Mouse (Mus musculus) thymus, postnatal 25 days (tissue): ENCODE data around the gene Tcerg1l.

Experiments
- DNase-seq: peaks from one replicate; pipeline ENCODE4 v3.0.0; 2022

The Tcerg1l gene

DNA sequence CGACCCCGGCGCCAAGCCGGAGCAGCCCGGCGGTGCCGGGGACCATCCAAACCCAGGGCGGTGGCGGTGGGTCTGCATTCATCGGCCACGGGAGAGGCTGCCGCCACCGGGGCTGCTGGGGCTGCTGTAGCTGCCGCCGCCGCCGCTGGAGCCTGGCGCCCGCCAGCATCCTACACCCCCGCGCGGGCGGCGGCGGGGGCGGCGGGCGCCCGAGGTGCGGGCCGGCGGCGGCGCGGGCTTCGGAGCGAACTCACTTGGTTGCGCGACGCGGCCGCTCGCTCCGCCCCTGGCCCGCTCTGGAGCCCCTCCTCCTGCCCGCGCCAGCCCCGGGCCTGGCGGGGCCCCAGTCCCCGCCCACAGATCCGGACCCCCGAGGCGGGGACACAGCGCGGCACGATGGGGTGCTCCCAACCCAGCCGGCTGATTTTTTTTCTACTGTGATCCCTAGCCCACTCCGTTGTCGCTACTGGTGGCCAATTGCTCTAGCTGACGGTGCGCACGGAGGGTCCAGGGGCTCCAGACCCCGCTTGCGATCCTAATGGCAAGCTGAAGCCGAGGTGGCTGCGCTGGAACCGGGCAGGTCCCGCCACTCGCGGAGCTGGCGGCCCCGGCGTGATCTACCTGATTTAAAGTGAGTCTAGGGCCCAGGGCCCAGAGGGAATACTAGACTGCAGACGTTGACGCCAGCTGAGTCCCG is at the start of gene Tcerg1l:
Tcerg1l (minus strand) TSS at position 246 of the 697 bp plus-strand sequence.
- no peak for DNase-seq

DNA sequence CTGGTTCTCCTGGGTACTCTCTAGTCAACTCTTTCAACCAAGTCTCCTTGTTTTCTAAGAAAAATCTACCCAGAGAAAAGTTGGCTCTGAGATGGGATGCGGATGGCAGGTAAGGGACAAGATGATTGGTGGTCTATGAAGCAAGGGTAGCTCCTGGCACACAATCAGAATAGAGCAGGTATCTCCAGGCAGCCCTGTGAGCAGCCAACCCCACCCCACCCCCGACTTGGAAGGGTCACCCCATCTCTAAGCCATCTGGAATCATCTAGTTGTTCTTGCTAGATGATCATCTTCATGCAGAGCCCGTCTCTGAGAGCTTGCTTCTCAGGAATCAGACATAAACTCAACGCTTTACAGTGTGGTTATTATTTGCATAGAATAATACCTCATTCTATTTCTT is 44.6 kb upstream of the Tcerg1l start:
- DNase-seq, result no peak

DNA sequence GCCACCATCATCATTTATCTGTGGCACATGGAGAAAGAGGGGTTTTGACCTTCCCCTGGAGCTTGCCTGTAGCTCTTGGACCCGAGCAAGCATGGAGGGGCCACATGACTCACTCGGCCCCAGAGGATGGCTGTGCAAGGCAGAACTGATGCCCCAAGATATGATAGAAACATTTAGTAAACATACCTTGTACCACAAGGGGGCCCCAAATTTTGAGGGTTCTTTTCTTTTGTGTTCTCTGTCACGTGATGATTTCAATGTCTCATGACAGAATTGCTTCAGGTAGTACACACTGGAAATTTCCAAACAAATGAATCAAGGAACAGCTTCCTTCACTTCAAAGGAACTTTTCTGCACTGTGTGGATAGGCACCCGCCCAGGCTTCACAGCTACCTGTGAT is 35.0 kb upstream of the Tcerg1l start:
- DNase-seq, result no peak

DNA sequence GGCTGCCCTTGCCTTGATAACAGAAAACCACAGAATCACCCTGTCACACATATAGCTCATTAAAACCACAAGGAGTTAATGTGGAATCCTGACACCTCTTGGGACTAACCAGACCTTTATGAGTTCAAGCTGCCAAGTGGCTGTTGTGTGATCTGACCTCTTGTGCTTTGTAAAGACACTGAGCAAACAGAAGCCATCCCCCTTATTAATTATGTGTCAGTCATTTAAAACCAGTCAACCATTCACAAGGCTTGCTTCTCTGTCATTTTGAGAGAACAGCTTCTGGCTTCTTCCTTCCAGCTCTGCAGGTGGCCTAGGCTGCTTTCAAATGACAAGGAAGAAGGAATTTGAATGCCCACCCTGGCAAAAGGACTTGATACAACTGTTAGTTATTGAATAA is 33.9 kb upstream of the Tcerg1l start:
- DNase-seq, result no peak

DNA sequence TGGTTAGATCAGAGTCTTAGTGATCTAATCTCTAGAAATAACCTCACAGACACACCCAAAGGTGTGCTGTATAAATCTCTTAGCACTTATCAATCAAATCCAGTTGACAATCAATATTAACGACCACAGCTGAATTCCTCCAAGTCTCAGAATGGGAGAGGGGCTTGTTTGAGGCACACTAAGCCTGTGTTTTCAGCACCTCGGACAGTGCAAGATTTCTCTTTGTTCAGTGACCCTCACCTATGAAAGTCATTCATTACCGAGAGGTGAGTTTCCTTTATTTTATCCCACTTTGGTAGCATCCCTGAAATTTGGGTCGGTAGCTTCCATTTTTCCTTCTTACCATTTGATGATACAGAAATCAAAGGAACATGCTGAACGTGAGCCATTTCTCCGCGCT is 32.4 kb upstream of the Tcerg1l start:
- no peak for DNase-seq

DNA sequence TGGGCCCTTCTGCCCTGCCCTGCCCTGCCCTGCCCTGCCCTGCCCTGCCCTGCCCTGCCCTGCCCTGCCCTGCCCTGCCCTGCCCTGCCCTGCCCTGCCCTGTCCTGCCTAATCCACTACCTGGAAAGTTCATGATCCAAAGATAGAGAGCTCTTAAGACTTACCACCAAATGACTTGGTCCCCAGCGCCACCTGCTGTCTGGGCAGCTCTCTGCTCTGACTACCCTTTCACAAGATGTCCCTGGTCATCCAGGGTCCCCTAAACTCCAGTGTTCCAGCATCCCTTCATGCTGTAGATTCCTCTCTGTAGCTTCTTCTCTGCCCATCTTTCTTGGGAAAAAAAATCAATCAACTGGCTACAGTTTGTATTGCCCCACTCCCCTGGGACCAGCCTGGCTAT is 31.3 kb upstream of the Tcerg1l start:
- DNase-seq, result no peak

DNA sequence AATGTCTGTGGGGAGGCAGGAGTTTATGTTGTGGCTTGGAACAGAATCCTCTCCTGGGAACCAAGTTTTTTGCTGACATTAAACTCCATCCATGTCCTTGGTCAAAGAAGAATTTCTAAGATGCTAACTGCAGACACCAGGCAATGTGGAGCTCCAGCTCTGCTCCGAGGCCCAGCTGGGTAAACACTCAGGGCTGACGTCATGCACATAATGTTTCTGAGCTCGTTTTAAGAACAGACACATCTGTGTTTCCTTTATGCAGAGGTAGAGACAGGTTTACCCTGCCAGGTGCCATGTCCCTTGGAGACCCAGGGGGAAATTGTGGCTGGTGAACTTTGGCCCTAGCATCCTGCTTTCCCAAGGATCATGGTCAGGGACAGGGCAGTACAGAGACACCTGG is 29.9 kb upstream of the Tcerg1l start:
- no peak for DNase-seq

DNA sequence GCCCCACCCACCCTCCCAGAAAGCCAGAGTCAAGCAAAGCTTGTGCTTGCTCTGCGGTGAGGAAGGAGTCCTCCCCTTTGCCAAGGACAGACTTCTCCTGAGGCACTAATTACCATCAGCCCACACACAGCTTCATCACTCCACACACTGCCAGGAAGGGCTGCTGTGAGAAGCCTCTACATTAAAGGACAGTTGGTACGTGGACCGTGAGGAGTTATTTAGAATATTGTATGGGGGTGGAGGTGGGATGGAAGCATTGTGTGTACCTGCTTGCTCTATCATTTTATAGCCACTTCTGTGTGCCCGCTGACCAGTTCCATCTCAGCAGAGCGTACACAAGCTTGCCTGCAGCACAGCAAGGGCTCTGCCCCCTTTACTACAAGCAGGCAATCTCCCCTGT is 16.0 kb upstream of the Tcerg1l start:
- DNase-seq, result no peak

DNA sequence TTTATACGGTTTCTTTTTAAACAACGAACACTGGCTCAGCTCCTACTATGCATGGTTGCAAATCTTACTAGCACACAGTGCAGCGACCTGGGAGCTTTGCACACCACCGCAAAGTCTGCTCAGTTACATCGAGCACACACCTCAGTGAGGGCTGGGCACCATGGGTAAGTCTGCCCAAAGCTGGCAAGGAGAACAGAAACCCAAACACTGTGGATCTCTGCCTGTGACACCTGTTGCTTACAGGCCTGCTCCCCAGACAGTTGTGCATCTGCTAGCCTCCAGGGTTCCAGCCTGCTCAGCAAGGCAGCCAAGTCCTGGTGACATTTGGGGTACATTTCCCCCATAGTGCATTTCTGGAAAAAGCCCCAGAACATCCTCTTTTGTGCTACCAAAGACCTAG is 4.1 kb upstream of the Tcerg1l start:
- no peak for DNase-seq

DNA sequence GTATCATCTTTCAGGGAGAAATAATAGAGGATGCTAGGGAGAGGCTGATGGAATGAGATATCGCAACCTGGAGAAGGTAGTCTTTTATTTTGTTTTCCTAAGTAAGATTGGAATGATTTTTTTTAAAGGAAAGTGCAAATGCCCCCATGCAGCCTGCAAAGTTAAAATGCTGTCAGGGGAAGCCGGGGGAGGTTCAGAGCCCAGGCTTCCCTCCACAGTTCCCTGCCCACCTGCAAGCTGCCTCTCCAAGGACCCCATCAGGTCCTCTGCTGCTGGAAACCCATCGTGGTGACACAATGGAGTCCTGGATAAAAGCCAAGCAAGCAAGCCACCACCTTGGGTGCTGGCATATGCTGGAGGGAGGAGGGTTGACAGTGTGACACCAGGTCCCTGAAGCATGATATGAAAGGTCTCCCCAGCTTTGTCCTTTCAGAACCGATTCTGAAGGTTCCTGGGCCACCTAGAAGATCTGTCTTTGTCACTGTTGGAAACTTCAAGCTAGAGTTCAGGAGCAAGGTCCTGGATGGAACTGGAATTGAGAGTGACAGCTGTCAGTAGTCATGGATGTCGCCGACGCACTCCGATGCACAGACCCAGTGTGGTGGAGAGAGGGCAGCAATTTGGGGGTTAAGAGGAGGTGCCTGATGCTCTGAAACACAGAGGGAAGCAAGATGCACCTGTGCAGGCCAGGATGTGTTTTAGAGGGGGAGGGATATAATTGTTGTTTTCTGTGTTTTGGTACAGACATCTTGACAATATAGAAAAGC is 3.2 kb upstream of the Tcerg1l start:
- DNase-seq, result no peak

DNA sequence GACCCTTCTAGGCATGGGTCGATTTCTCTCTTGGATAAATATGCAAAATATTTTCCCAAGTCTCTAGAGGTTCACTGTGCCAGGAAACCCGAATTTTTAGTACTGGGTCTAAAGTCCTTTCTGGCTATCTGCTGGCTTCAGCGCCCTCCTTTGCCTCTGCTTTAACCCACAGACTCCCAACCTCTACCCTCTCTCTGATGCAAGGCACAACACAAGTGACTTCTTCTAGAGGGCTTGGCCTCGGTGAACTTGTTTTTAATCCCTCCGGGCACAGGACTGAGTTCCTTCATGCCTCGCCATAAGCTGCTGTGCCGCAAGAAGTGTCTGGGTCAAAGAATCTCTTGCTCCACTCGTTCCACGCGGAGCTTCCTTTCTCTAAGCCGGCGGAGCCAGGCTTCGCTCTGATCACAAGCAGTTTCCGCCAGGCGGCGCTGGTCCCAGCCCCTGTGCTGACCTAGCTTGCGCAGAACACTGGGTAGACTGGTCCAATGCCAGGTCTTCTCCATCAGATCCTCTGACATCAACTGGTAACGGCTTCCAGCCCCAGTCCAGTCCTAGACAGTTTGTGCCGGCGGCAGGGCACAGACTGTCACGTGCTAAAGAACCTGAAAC is 758 bp upstream of the Tcerg1l start:
- DNase-seq, result no peak

DNA sequence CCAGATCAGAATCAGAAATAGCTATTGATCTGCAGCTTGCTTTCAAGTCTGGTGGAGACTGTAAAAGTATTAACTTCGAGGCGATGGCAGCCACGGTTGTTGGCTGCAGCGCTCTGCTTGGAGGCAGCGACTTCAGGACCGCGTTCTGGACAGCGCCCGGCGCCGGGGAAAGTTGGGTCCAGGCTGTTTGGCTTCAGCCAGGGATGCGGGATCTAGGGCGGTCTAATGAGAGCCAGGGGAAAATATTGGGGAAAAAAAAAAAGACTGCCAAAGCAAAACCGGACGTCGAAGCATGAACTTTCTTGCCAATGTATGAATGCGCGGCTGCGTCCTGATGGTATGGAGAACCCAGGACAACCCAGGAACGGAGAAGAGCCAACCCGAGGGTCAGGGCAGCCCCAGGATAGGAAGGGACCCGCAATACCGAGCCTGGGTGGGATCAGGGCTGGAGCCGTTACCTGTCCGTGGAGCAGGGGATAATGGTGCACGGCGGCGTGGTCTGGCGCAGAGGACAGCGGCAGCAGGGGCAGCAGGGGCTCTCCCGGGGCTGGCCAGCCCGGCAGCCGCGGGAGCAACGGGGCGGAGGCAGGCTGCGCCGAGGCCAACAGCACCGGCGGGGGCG is 556 bp downstream of the Tcerg1l start:
- no peak for DNase-seq

DNA sequence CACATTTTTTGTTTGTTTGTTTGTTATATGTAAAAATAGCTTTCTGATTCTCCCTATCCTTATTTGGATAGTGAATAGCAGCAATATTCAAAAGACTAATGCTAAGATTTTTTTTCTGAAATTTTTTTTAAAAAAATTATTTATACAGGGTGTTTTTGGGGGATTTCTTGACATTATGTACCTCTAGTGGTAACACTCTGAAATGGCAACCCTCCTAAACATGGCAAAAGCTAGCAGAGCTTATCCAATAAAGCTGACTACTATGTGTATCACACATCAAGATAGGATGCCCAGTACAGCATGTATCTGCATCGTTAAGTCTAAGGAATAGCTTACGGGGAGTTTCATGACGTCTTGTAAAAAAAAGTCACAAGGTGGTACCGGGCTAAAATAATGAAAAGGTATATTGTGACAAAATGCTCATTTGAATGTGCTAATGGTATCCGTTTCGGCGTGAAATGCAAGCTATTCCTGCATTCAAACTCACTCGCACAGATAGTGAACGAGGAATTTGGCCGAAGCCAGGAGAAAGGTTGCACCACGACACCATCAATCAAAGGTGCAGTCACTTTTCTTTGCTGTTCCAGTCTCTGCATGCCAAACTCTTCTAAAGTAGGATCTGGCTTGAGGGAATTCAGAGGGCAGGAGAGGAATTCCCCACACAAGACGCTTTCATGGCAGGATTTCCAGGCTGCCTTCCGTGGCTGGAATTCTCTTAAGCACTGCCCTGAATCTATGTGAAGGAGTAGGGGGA is 1.2 kb downstream of the Tcerg1l start:
- no peak for DNase-seq

DNA sequence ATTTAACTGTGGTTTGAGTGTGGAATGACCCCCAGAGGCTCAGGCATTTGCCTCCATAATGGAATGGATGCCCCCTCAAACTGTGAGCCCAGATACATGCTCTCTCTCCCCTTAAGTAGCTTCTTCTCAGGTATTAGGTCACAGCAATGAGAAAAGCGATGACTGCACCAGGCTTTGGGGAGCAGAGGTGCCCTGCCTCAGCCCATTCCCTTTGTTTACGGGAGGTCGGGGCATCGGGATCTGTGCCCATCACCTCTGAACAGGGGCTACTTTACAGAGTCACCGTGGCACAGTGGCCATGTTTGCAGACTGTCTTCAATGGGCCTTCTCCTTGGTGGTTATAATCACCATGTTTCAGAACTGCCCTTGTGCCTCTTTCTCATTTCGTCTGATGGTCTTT is 7.6 kb downstream of the Tcerg1l start:
- DNase-seq, result no peak

DNA sequence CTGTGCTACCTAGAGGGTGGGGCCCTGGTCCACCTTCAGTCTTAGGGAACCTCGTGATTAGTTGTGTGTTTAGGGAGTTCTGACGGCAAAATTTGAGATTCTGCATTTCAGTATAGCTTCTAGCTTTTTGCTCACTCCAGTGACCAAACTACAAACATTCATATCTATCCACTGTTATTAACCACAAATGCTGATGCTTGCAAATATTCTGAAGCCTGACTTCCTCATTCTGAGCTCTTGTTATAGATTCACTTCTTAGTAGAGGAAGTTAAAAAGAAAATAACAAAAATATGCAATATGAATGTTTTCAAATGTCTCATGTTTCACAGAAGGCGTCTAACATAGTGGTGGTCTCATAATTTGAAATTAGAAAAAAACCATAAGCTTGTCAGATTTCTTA is 8.5 kb downstream of the Tcerg1l start:
- DNase-seq, result no peak

DNA sequence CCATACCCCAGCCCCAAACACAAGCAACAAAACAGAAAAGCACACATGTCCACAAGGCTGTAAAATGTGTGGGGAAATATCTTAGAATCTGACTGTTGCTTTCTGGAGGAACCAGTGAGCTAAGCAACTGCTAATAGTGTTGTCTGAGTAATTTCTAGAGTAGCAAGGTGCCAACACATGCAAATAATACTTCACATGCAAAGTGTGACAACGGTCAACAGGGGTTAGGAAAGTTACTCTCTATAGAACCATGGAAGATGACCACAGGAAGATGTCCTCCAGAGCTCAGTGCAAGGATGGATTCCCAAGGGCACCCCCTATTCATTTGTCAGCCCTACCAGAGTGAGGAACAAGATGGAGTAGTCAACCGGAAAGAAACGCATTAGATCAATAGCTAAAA is 18.3 kb downstream of the Tcerg1l start:
- DNase-seq, result no peak

DNA sequence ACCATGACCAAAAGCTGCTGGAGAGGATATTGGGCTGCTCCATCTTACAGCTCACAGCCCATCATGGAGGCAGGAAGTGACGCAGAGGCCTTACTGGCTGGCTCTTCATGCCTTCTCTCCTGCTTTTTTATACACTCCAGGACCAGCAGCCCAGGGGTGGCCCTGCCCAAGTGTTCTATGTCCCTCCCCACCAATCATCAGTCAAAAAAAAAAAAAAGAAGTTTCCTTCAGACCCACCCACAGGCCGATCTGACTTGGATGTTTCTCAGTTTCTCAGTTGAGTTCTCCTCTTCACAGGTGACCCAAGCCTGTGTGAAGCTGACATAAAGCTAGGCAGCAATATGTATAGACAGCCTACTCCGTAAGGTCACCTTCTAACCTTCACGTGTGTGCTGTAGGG is 19.0 kb downstream of the Tcerg1l start:
- DNase-seq, result no peak

DNA sequence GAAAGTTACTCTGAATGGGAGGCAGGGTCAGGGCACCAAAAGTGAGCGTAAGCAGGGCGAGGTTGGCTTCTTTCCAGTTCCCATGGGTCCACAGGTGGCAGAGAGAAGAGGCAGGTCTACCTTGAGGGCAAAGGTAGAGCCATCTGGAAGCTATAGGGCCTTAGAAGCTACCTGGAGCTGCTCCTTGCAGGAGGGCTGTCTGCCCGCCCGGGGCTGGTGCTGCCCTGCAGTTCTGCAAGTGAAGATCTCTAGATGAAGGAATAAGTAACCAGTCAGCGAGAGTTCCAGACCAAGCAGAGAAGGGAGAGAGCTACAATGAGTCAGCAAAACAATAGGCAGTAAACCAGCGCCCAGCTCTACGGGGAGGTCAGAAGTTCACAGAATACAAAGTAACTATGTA is 22.0 kb downstream of the Tcerg1l start:
- DNase-seq, result no peak

DNA sequence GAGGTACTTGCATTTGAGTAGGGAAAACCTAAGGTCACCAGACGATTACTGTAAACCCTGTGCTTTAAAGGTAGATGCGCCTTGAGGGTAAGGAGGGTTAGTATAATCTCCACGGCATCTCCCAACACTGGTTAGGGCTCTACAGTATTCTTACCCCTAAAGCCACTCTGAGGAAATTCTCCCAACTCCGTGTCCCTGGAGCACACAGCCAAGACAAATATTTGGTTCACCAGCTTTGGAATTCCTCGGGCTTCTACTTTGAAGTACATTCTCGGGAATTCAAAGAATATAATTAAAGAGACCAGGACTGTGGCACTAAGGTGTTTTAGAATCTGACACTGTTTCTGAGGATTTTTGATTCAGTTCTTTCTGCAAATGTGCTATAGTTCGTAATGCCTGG is 23.2 kb downstream of the Tcerg1l start:
- no peak for DNase-seq

DNA sequence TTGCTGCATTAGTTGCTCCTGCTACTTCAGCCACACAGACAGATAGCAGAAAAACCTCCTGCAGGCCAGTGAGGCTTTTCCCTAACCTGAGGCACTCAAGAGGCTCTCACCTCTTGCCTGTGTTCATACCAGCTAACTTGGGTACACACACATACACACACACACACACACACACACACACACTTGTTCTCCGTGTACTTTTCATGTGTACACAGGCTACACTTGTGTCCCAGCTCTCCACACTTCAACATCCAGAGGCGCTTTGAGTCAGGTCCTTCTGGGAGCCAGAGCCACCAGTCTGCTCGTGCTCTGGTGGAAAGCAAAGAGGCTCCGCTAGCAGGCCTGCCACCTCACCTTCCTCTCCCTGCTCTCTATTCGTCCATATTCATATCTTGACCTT is 24.0 kb downstream of the Tcerg1l start:
- DNase-seq, result no peak

DNA sequence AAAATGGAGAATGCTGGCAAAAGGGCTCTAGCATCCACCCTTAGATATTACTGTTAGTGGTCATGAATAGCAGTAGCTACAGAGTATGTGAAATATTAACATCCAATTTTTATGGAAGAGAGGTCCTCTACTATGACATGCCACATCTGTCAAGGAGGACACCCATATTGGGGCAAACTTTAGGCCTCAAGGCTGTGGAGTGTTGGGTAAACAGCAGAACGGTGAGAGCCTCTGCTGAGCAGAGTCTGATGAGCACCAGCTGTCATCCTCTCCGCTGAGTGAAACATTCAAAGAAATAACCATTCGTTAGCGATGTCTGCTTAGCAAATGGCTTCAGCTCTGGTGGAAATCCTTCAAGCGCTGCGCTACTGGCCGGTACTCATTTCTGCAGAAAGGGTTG is 30.0 kb downstream of the Tcerg1l start:
- no peak for DNase-seq

DNA sequence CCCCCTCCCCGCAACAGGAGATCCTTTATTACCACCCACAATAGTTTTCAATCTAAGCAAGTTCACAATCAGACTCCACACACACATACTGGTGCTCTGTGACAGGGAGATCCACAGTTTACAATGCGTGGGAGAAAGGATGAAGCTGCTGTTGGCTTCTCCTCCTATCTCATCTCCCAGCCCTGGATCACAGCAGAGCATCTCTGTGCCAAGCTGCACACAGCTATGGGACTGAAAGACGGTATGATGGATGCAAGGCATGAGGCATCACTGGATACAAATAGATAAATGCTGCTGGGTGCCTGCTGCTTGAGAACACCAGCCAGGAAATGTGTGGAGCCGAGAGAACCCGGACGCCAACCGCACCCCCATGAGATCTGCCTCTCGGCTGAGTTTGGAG is 32.0 kb downstream of the Tcerg1l start:
- DNase-seq, result no peak

DNA sequence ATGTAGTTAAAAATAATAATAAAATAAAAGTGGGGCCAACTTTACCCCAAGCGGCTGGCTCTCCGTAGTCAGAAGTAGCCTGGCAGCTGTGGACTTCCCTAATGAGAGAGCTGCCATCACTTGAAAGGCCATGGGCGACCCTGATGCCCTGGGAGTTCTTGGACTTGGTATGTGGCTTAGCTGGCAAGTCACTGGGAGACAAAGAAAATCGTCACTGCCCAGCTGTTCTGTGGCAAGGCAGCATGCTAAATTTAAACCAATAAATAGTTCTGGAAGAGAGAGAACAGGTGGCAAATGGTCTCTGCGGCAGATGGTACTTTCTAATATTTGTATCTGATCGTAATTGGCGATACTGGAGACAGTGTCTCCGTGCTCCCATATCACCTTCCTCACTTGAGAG is 40.1 kb downstream of the Tcerg1l start:
- DNase-seq, result no peak
